Mouse (Mus musculus): ENCODE measurements around the gene Arhgef33.
"Not testable (repeated sequence)": the region's sequence is repeated elsewhere in the genome, so short reads cannot be mapped to it uniquely, and the experiment has no call there.

The Arhgef33 gene

DNA sequence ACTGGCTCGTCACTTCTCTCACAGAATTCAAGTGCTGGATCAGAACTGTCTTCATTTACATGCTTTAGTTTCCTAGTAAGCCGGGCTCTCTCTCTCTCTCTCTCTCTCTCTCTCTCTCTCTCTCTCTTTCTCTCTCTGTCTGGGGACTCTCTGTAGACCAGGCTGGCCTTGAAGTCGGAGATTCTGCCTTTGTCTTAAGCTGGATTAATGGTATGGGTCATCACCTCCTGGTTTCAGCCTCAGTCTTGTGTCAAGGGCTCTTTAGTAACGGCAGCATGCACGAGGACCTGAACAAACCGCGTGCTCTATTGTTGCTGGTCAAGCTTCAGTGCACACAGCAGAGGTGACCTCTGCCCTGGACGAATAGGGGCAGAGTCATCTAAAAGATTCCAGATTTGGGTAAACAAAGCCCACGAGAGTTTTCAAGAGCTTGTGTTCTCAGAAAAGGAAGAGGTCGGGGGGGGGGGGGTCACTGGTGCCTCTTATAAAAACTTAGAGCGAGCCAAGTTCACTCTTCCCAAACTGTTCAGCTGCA is 39.5 kb downstream of the Arhgef33 start:
- DNase-seq (ENCODE audit: inconsistent ontology term), result peak; percentile 9

DNA sequence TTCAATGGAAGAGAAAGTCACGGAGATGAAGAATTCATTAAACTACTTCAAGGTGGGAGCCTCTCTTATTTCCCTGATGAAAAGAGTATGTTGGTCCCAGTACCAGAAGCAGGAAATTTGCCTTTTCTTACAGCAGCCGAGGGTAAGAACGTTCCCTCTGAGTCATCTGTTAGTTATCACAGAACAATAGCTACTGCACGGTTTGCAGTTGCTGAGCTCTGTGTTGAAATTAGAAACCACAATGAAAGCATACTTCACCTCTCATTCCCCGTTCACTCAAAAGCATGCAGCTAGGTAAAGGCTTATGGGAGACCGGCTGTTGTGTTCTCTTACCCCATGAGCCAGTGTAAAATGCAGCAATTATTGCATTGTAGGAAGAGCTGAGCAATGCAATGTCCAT is 40.0 kb downstream of the Arhgef33 start:
- peak; percentile 55 for DNase-seq (ENCODE audit: inconsistent ontology term)

DNA sequence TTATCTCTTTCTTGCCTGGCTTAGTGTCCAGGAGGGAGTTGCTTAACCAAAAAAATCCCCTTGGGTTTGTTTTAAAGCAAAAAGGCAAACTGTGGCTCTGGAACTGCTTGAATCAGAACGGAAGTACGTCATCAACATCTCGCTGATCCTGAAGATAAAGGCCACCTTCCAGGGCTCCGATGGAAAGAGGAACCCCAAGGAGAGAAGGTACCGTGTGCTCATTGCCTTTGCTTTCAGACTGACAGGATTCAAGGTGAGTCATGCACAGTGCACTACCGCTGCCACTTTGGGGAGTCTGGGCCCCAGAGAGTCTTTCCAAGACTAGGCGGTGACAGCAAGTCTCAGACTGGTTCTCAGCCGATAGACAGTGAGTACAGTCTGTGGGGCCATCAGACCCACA is 53.0 kb downstream of the Arhgef33 start:
- no peak for DNase-seq (ENCODE audit: inconsistent ontology term)

DNA sequence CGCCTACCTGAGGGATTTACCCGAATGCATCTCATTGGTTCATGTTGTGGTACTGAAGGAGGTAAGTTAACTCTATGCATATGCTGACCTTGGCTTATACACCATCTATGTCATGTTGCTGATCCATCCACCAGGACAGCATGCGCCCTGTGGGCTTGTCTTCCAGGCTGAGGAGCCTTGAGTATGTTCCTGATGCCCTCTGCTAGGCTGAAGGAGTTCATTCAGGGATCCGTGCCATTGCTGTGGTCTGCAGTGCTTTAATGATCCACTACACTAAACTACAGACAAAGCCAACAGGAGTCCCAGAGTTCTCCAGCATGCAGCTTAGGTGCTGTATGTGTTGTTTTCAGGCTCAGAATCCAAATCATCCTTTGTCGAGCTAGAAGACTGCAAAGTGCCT is 60.1 kb downstream of the Arhgef33 start:
- no peak for DNase-seq (ENCODE audit: inconsistent ontology term)

DNA sequence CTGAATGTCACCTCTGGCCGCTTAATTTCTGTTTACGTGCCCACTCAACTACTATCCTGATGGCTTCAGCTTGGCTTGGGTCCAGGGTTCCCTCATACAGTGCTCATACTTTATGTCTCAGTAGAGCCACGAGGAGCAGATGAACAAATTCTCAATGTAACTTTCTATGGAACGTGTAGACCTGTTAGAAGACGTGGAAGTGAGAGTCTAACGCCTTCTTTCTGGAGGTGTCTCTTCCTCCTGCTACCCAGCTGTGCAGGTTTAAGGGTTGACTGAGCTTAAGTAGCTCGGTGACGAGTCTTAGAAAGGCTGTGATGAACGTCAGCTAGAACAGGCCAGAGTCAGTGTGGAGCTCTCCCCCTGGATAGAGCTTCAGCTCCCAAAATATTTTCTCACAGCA is 61.4 kb downstream of the Arhgef33 start:
- no peak for DNase-seq (ENCODE audit: inconsistent ontology term)

DNA sequence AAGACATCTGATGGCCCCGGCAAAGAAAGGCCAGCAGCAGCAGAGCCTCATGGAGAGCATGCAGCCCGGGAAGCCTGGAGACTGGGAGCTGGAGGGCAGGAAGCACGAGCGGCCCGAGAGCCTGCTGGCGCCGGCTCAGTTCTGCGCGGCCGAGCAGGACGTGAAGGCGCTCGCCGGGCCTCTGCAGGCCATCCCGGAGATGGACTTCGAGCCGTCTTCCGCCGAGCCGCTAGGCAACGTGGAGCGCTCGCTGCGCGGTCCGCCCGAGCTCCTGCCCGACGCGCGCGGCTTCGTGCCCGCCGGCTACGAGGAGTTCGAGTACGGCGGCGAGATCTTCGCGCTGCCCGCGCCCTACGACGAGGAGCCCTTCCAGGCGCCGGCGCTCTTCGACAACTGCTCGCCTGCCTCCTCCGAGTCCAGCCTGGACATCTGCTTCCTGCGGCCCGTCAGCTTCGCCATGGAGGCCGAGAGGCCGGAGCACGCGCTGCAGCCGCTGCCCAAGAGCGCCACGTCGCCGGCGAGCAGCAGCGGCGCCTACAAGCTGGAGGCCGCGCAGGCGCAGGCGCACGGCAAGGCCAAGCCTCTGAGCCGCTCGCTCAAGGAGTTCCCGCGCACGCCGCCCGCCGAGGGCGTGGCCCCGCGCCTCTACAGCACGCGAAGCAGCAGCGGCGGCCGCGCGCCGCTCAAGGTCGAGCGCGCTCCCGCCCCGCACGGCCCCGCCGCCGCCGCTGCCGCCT is 66.0 kb downstream of the Arhgef33 start, which contains the start of gene Gm10190:
TSS of gene Gm10190 (minus strand) at position 553 of the 737 bp plus-strand sequence.
- DNase-seq (ENCODE audit: inconsistent ontology term), result peak; percentile 93

DNA sequence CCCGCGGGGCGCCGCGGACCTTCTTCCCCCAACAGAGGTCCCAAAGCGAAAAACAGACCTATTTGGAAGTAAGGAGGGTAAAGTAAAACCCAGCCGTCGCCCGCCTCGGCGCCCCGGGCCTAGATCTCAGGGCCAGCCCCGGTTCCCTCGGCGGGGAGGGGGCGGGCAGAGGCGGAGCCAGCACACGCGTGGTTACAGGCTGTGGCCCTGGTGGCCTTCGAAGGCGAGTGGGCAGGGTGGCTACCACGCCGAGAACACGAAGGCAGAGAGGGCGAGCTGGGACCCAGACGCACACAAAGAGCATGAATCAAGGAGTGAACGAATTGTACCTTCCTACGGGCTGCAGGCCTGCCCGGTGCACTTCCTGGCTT is 66.5 kb downstream of the Arhgef33 start:
- no peak for DNase-seq (ENCODE audit: inconsistent ontology term)

DNA sequence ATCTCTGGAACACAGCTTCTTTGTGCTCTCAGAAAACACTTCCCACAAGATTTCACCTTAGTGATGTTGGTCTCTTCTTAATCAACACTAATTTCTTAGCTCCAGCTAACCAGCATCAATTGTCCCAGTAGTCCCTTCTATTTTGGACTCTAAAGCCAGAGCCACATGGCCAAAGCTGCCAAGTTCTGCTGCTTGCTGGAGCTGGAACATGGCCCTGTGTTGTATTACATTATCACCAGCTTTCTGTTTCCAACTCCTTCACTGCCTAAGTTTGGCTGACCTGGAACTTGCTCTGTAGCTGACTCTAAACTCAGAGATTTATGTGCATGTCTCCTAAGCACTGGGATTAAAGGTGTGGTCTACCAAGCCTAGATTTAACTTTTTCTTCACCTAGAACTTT is 71.2 kb downstream of the Arhgef33 start:
- DNase-seq (ENCODE audit: inconsistent ontology term), result not testable (repeated sequence)

DNA sequence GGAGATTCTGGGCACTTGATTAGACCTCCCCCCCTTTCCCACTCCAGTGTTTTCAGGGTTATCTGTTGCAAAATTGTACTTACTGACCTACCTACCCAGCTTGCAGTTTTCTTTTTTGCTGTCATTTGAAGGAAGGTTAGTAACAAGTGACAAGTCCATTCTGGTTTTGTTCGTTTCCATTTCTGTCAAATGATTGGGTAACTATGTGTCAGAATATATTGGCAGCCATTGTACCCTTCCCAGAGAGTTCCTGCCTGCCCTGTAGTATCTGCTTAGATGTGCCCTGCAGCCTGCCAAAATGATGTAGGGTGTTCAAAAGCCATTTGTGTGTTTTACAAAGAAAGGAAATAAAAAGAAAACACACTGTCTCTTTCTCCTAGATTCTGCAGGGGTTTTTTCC is 78.5 kb downstream of the Arhgef33 start:
- DNase-seq (ENCODE audit: inconsistent ontology term), result no peak

DNA sequence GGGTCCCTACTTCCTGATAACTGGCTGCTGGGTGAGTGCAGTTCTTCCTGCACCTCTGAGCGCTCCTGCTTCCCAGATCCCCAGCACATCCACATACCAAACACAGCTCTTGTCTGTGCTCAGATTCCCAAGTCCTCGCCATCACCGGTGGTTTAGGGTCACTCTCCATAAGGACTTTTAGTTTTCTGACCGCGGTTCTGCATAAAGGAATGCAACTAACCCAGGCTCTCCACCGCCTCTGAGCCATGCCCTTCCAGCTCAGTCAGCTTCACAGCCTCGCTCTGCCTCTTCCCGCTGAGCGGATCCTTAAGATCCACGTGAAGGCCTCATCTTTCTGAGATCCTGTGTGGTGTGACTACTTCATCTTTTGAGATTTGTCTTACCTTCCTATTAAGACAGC is 82.8 kb downstream of the Arhgef33 start:
- no peak for DNase-seq (ENCODE audit: inconsistent ontology term)

DNA sequence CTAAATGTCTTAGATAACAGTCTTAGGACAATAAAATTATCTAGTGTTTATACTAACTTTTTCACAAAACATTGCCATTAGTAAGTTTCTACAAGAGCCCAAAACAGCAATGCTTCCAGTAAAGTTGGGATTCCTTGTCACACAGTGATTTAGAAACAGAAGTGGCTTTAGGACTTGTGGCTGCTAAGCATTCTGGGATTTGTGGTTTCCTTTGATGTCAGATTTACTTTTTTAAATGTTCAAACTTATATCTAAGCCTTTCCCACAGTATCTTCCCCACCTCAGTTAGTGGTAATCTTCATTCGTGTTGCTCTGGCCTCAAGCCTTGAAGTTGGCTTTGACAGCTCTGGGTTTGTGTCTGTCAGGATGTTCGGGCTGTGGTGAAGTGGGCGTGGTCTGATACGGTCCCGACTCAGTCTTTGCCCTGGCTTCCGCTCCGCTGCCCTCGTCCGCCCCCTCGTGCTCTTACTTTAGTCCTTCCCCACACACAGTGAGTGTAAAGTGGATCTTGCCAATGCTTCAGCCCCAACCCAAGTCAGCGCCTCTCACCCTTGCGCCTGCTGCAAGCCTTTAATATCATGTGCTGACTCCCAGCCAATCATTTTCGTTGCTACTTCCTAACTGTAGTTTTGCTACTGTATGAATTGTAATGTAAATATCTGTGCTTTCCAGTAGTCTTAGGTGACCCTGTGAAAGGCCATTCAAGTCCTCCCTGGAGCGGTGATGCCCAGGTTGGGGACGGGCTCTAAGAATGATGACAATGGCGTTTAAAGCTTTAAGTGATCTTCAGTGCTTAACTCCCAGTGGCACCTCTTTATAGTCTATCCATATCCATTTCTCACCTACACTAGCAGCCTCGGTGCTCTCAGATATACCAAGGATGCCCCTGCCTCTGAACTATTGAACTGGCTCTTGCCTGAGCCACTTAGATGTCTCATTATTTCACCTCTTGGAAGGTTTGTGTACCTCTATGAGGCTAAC is 84.5 kb downstream of the Arhgef33 start:
- peak; percentile 74 for DNase-seq (ENCODE audit: inconsistent ontology term)

DNA sequence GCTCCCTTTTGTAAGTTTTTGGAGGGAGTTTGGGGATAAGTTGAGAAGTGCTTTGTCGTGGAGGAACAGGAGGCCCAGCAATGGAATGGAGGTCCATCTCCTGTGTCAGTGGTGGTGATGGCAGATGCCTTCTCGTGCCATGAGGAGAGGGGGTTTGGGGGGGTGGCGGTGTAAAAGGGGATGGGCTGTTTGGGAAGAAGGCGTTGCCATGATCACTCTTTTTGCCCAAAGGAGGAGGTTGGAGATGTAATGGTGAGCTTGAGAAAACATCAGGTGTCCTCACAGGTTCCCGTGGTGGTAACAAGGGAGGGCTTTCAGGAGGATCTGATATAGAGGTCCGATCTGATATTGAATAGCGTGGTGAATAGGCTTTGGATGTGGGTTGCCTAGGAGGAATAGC is 91.0 kb downstream of the Arhgef33 start:
- DNase-seq (ENCODE audit: inconsistent ontology term), result no peak

DNA sequence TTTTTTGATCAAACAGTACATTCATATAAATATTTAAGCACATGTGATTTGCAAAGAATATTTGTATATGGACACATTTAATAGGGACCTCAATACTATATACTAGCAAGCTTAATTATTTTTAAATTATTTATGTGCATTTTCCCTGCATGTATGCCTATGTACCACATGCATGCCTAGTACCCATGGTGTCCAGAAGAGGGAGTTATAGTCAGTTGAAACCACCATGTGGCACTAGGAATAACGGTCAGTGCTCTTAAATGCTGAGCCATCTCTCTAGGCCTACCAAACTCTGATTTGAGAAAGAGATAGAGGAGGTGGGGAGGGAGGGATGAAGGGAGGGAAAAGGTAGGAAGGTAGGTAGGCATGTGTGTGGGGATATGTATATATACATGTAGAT is 104.0 kb downstream of the Arhgef33 start:
- DNase-seq (ENCODE audit: inconsistent ontology term), result peak; percentile 2

DNA sequence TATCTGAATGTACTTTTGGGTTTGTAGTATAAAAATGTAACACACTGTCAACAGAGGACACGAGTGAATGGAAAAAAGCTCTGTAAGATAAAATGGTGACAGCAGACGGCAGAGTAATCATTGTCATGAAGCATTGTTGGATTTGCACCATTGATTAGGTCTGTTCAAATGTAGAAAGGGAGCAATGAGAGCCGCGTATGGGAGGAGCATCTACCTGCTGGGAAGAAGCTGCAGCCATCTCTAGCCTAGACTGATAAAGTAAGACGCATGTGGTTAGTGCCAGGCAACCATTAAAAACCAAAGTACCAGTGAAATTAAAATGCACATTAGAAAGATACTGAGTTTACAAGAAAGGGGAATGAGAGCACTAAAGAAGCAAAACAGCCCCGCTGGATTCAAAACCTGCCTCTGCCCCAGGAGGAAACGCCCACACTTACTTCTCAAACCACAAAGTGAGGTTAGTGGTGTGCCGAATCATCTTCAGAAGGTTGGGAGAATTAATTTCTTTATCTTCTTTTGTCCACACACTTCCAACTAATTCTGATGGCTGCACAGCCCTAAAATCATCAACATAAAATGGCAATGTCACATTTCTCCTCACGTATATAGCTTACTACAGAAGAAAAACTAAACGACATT is 111.5 kb downstream of the Arhgef33 start:
- no peak for DNase-seq (ENCODE audit: inconsistent ontology term)

DNA sequence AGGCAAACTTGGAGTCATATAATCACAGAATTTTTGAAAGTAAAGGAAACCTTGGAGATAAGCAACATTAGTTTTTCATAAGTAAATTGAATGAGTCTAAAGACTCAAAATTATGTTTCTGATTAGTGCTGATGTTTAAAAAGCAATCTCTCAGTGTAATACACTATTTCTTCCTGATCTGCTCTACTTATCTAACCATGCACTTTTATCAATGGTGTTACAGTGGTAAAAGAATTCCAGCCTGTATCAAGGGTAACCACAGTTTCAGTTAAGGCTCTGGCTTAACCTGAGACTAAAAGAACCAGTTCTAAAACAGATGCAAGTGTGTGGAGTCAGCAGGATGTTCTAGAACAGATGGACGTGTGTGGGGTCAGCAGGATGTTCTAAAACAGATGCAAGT is 113.8 kb downstream of the Arhgef33 start:
- DNase-seq (ENCODE audit: inconsistent ontology term), result no peak

DNA sequence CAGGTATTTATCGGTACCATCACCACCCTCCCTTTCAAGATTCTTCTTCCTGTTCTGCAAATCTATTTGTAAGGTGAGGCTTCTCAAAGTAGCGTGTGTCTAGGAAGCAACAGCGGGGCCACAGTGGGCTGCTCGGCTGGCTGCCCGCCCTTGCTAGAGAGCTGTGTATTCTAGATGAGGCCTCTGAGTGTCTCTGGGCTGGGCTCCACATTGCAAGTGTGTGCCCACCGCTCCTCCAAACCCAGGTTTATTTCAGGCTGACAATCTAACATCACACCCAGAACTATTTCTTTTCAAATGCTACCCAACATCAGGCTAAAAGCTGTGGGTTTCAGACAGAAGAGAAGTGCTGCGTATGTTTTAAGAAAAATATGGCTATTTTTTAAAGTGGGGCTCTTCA is 119.0 kb downstream of the Arhgef33 start:
- no peak for DNase-seq (ENCODE audit: inconsistent ontology term)

DNA sequence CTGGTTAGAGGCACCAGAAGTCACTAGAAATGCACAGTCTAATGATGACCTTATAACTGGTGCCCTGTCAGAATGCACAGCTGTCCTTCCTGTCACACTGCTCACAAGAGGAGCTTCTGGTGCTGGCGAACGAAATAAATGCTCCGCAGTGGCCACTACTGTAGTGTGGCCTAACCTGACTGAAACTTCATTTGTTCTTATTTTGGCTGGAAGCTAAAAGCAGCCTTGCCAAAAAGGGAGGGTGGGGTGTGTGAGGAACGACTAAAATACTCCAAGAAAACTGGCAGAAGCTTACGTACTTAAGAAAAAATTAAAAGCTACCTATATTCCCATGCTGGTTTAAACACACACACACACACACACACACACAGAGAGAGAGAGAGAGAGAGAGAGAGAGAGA is 119.7 kb downstream of the Arhgef33 start:
- DNase-seq (ENCODE audit: inconsistent ontology term), result no peak

DNA sequence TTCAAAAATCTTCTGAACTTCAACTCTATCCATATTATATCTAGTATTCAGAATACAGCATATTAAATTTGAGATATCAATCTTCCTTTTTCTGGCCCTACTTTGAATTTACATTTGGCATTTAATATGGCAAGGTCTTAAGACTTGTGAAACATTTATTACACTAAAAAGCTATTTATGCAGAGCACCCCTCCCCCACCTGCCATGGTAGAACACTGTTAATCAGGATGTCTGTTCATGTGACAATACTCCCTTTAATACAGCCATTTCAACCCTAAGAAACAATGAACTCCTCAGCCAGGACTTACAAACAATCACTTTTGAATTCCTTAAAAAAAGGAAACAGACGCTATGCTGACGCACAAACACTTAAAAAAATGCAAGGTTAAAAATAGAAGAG is 120.8 kb downstream of the Arhgef33 start:
- no peak for DNase-seq (ENCODE audit: inconsistent ontology term)

DNA sequence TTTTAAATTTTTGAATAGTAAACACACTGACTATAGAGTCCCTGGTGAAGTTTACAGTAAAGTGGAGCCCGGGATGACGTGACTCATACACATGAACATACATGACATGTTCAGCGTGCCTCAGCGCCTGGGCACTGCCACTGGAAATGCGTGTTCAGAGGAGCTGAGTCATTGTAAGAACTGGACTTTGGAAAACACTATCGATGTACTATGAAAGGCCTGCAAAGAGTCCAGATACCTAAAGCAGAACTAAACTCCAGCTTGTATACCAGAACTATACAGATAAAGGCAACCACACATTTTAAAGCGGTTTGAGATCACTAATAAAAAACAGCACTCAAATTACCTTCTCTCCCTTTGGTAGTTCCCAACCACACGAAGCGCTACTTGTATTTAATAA is 124.8 kb downstream of the Arhgef33 start:
- DNase-seq (ENCODE audit: inconsistent ontology term), result no peak

DNA sequence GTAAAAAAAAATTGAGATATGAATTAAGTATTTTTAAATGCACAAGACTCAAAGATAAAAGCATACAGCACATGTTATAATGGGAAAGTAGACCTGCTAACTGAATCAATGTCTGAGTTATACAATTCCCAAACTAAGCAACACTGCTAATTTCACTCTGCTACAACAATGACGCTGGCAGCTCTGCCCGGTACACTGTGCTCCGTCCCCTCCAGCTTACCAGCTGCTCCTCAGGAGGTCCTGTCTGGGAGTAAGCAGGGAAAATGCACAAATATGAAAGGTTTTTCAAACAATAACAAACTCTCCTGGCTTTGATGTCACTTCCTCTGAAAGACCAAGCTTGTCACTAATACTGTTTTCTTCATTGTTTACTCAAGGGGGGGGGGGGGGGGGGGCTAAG is 127.2 kb downstream of the Arhgef33 start:
- no peak for DNase-seq (ENCODE audit: inconsistent ontology term)

DNA sequence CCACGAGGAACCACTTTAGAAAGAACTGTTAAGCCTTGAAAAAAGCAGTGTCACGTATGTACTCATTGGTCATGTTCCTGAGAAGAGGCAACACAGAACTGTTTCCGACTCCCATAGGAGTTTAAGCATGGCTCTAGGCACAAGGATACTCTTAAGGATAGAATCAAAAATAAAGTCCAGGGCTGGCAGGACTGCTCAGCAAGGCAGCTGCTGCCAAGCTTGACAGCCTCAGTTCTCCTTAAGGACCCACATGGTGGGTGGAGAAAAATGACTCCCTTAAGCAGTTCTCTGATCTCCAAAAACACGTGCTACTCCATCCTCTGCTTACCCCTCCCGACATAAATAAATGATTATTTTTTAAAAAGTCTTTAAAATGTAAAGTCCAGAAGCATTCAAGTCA is 128.5 kb downstream of the Arhgef33 start:
- DNase-seq (ENCODE audit: inconsistent ontology term), result no peak

DNA sequence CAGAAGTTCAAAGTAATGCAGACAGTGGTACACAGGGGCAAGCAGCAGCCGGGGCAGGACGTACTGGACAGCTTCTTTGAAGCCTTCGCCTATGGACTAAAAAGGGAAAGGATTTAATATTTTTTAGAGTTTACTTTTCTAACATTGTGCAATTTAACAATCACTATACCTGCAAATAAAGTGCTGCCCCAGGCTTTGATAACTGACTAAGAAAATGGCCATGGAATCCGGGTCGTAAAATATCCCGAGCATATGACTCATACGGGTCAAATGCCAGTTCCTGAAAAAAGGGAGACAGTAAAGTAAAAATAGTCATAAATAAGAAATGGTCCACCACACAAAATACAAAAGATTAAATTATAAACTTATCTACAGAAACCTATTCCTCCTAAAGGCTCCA is 138.2 kb downstream of the Arhgef33 start:
- no peak for DNase-seq (ENCODE audit: inconsistent ontology term)
